Comparison of ENCODE assay signal across 13 mouse cellular contexts in the genomic region with DNA sequence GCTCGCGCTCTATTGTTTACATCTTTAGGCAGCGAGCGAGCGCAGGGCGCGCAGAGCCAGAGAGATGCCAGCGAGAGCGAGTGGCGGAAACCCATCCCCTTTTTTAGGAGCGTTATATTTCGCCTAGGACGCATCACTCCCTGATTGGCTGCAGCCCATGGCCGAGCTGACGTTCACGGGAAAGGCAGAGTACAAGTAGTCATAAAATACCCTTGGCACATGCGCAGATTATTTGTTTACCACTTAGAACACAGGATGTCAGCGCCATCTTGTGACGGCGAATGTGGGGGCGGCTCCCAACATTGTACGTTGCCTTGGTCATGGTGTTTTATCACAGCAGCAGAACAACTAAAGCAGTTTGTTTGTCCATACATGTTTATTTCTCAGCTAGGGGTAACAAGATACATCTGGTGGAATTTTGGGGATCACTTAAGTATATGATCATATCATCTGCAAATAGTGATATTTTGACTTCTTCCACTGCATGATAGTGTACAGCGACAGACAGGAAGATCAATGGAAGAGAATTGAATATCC. TPM values are rescaled to one million over a fixed set of nuclear protein-coding genes. Genes with fewer than 3 reads are reported as not detected.
DNase-seq lines count a peak whose midpoint lies in the region; ATAC-seq and TF ChIP-seq lines count a peak whose summit lies in the region.
"Not testable (repeated sequence)": the region's sequence is repeated elsewhere in the genome, so short reads cannot be mapped to it uniquely, and the experiment has no call there.
"Had no signal": no experiment of that assay in that cellular context is flagged by ENCODE, and none has a peak within 500 bp of the region (broad histone marks: within the 10 kb centered on the region; RNA-seq: fewer than 3 reads in every experiment).

No protein-coding gene starts in this region.

- WGBS in forebrain, embryonic 10.5 days: 17% methylated on average over 23 of the region's 23 CpGs
- WGBS in heart, embryonic 15.5 days: 10% methylated on average over 23 of the region's 23 CpGs
- 15% methylated on average over 19 of the region's 23 CpGs for WGBS in intestine, embryonic 16.5 days
- 21% methylated on average over 23 of the region's 23 CpGs for WGBS in liver, adult 2 months
- WGBS in neural tube, embryonic 15.5 days: 15% methylated on average over 18 of the region's 23 CpGs

- peak overlapping the region; percentile 53 for H3K4me3 ChIP-seq in brown adipose tissue, adult 24 weeks (ENCODE audit: insufficient read depth, low read depth, low read length)
- peak overlapping the region; percentile 56 for H3K4me3 ChIP-seq in forebrain, embryonic 10.5 days
- peak overlapping the region; percentile 43 for H3K4me3 ChIP-seq in heart, embryonic 15.5 days
- peak overlapping the region; percentile 25 for H3K4me3 ChIP-seq in intestine, embryonic 16.5 days (ENCODE audit: low read length)
- peak overlapping the region; percentile 41 for H3K4me3 ChIP-seq in liver, adult 2 months (ENCODE audit: insufficient read depth, low read depth, low read length)
- peak overlapping the region; percentile 41 for H3K4me3 ChIP-seq in neural tube, embryonic 15.5 days (replicated peaks)

- not testable (repeated sequence) for DNase-seq in forebrain, embryonic 10.5 days (ENCODE audit: extremely low spot score, low spot score)
- peak; percentile 47 for DNase-seq in liver, adult 2 months (ENCODE audit: extremely low read depth, low read depth, low spot score)
- DNase-seq in thymus, postnatal 0 days (ENCODE audit: low spot score): peak; percentile 40

- not testable (repeated sequence) for H3K4me1 ChIP-seq in brown adipose tissue, adult 24 weeks (ENCODE audit: control insufficient read depth, insufficient read depth, insufficient read length, low read length); forebrain, embryonic 10.5 days; heart, embryonic 15.5 days (replicated peaks); intestine, embryonic 16.5 days (ENCODE audit: control insufficient read depth, insufficient read depth, low read length); neural tube, embryonic 15.5 days
- peaks cover 19% of the 10 kb centered on the region; the same call in 1 of the 2 replicates for H3K4me1 ChIP-seq in liver, adult 2 months (ENCODE audit: control insufficient read depth, insufficient read depth, low read length)

- not testable (repeated sequence) for H3K27me3 ChIP-seq in forebrain, embryonic 10.5 days (ENCODE audit: poor library complexity, severe bottlenecking); heart, embryonic 15.5 days; intestine, embryonic 16.5 days (replicated peaks; ENCODE audit: control insufficient read depth, insufficient read depth, low read length); liver, adult 2 months (ENCODE audit: control insufficient read depth, insufficient read depth, low read length); neural tube, embryonic 15.5 days (replicated peaks)

- not testable (repeated sequence) for TF ChIP-seq CTCF in liver, adult 2 months (IDR thresholded peaks at IDR 0.05; ENCODE audit: low read depth, low read length)

- 0 out of 2 replicates have a peak, but pooled peaks have one; percentile 41 for TF ChIP-seq POLR2A in liver, adult 2 months (IDR thresholded peaks at IDR 0.05; ENCODE audit: extremely low read depth, insufficient read depth, low read length)

- not testable (repeated sequence) for H3K79me2 ChIP-seq in liver, adult 2 months (ENCODE audit: control insufficient read depth, insufficient read depth, low read length)

- peak overlapping the region; percentile 61 for H3K4me2 ChIP-seq in heart, embryonic 15.5 days
- peak overlapping the region; percentile 54 for H3K4me2 ChIP-seq in intestine, embryonic 16.5 days (ENCODE audit: low read depth, low read length)
- peak overlapping the region; percentile 61 for H3K4me2 ChIP-seq in neural tube, embryonic 15.5 days

- H3K9me3 ChIP-seq in forebrain, embryonic 10.5 days; heart, embryonic 15.5 days (replicated peaks); intestine, embryonic 16.5 days (ENCODE audit: control insufficient read depth, low read length); neural tube, embryonic 15.5 days (replicated peaks): not testable (repeated sequence)

- not testable (repeated sequence) for H3K9ac ChIP-seq in heart, embryonic 15.5 days; intestine, embryonic 16.5 days (ENCODE audit: low read depth, low read length); neural tube, embryonic 15.5 days (replicated peaks)
- H3K9ac ChIP-seq in liver, adult 2 months (ENCODE audit: low read depth, low read length): peak overlapping the region; percentile 43; the same call in 1 of the 2 replicates

- not testable (repeated sequence) for ATAC-seq in heart, embryonic 15.5 days (replicated peaks; ENCODE audit: insufficient number of reproducible peaks, insufficient read depth, low FRiP score, low read depth); intestine, embryonic 16.5 days
- peak; percentile 55; the same call in 1 of the 2 replicates for ATAC-seq in megakaryocyte-erythroid progenitor cell, adult 5-6 weeks (replicated peaks; ENCODE audit: low FRiP score, low TSS enrichment, poor library complexity, severe bottlenecking)
- peak; percentile 89 for ATAC-seq in neural tube, embryonic 15.5 days (ENCODE audit: low FRiP score)

- H3K27ac ChIP-seq in brown adipose tissue, adult 24 weeks (replicated peaks; ENCODE audit: low read depth, low read length); heart, embryonic 15.5 days; intestine, embryonic 16.5 days (ENCODE audit: low read length); neural tube, embryonic 15.5 days (replicated peaks): not testable (repeated sequence)
- H3K27ac ChIP-seq in forebrain, embryonic 10.5 days: 0 out of 2 replicates have a peak overlapping the region, but pooled peaks have one; percentile 78
- H3K27ac ChIP-seq in liver, adult 2 months (replicated peaks; ENCODE audit: insufficient read depth, low read depth, low read length): peak overlapping the region; percentile 62; the same call in 1 of the 2 replicates

- not testable (repeated sequence) for H3K36me3 ChIP-seq in forebrain, embryonic 10.5 days (replicated peaks); heart, embryonic 15.5 days; intestine, embryonic 16.5 days (ENCODE audit: control insufficient read depth, insufficient read depth, low read length); liver, adult 2 months (ENCODE audit: control insufficient read depth, insufficient read depth, low read length); neural tube, embryonic 15.5 days

RNA-seq across cellular contexts. Expression of a gene that starts 17.5 kb away (rescaled TPM):
- not detected in 2 replicates for polyA plus RNA-seq in brown adipose tissue, adult 24 weeks (2012; ENCODE audit: insufficient read depth, insufficient read length, missing spikeins)
- polyA plus RNA-seq in forebrain, embryonic 10.5 days (2016; fragmentation: Nextera tagmentation; extraction: Ambion mirVana): not detected in 2 replicates
- not detected in 2 replicates for polyA plus RNA-seq in heart, embryonic 15.5 days (2015; fragmentation: Nextera tagmentation; extraction: Ambion mirVana)
- 0.17 TPM in 1 of 2 replicates, not detected in the other for polyA plus RNA-seq in intestine, embryonic 16.5 days (2015; fragmentation: Nextera tagmentation; extraction: Ambion mirVana)
- total RNA-seq in liver, adult 2 months (2014; rRNA removed): 0.34 and 0.37 TPM in 2 replicates
- 0.91 and 8.7 TPM in 2 replicates for polyA plus RNA-seq in liver, adult 2 months (2012; rRNA removed)
- total RNA-seq in megakaryocyte-erythroid progenitor cell, adult 5-6 weeks (2014; fragmentation: Nextera tagmentation): not detected in 2 replicates
- not detected in 2 replicates for total RNA-seq in megakaryocyte-erythroid progenitor cell, adult 5-6 weeks (2017)
- not detected in 2 replicates for polyA plus RNA-seq in neural tube, embryonic 15.5 days (2015; fragmentation: Nextera tagmentation; extraction: Ambion mirVana)
- 0.10 TPM in 1 of 2 replicates, not detected in the other for polyA plus RNA-seq in thymus, postnatal 0 days (2015; fragmentation: Nextera tagmentation; extraction: Ambion mirVana)
- total RNA-seq: CH12.LX; gastrocnemius, postnatal 36 days; layer of hippocampus, adult 8-10 months; left cerebral cortex, postnatal 25 days had no signal

RNA-seq across cellular contexts. Expression of a gene that starts 39.4 kb away (rescaled TPM):
- polyA plus RNA-seq in brown adipose tissue, adult 24 weeks (2012; ENCODE audit: insufficient read depth, insufficient read length, missing spikeins): not detected in 2 replicates
- not detected in 2 replicates for polyA plus RNA-seq in forebrain, embryonic 10.5 days (2016; fragmentation: Nextera tagmentation; extraction: Ambion mirVana)
- polyA plus RNA-seq in heart, embryonic 15.5 days (2015; fragmentation: Nextera tagmentation; extraction: Ambion mirVana): not detected in 2 replicates
- polyA plus RNA-seq in intestine, embryonic 16.5 days (2015; fragmentation: Nextera tagmentation; extraction: Ambion mirVana): not detected in 2 replicates
- not detected in 2 replicates for total RNA-seq in liver, adult 2 months (2014; rRNA removed)
- polyA plus RNA-seq in liver, adult 2 months (2012; rRNA removed): not detected in 2 replicates
- total RNA-seq in megakaryocyte-erythroid progenitor cell, adult 5-6 weeks (2014; fragmentation: Nextera tagmentation): not detected in 2 replicates
- total RNA-seq in megakaryocyte-erythroid progenitor cell, adult 5-6 weeks (2017): not detected in 2 replicates
- not detected in 2 replicates for polyA plus RNA-seq in neural tube, embryonic 15.5 days (2015; fragmentation: Nextera tagmentation; extraction: Ambion mirVana)
- polyA plus RNA-seq in thymus, postnatal 0 days (2015; fragmentation: Nextera tagmentation; extraction: Ambion mirVana): not detected in 2 replicates
- total RNA-seq: adrenal gland, postnatal 36 days; CH12.LX; gastrocnemius, postnatal 36 days; layer of hippocampus, adult 8-10 months; left cerebral cortex, postnatal 25 days had no signal
